Mouse (Mus musculus): ENCODE data around the gene Washc3.

DNA sequence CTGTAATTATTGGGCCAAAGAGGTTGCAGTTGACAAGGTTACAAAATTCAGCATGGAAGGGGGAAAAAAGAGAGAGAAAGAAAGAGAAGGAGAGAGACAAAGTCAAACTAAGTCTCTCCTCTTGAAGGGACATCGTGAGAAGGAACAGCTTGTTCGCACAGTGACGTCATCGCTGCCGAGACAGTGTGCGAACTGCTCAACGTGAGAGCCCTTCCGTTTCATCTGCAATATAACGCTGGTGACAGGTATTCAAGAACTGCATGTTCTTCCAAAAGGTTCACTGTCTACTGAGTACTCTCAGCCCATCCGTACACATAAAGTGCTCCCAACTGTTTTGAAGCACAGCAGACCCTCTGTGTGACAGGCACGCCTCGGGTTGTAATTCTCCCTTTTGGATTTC lies 59.4 kb downstream of the Washc3 start:
- TF ChIP-seq CTCF (IDR thresholded peaks at IDR 0.05; ENCODE audit: borderline replicate concordance, extremely low read depth, insufficient read depth, insufficient read length), result no peak
- TF ChIP-seq POLR2A (IDR thresholded peaks at IDR 0.05; ENCODE audit: borderline replicate concordance, extremely low read depth, insufficient read depth, insufficient read length, poor library complexity, severe bottlenecking), result no peak

Measured in brain, embryonic 14.5 days (tissue).